Mouse (Mus musculus) kidney, postnatal 4 days (tissue): ENCODE measurements at regions not wholly inside any gene's neighbourhood (a gene's known extent, or its start where the extent isn't known, plus 50 kb on each side); places are given as distances from the start of the nearest gene placed in this dataset.
"Not testable (repeated sequence)": the region's sequence is repeated elsewhere in the genome, so short reads cannot be mapped to it uniquely, and the experiment has no call there.

Experiments
- DNase-seq, 2 experiments: peaks; one replicate each; pipeline ENCODE4 v3.0.0; 2021; ENCODE audit warnings: mixed read lengths in 2 of 2

- no peak for DNase-seq
Measured at GRCm38 (mm10) chr11:56505068-56505467, 464.3 kb upstream of the Nmur2 start.

GRCm38 (mm10) chr11:56514941-56515340, 474.1 kb upstream of the Nmur2 start:
- no peak for DNase-seq

- no peak for DNase-seq
Measured at GRCm38 (mm10) chr11:56518486-56518885, 477.7 kb upstream of the Nmur2 start.

- no peak for DNase-seq
Measured at GRCm38 (mm10) chr11:56550736-56551135, 460.5 kb upstream of the Gria1 start.

- DNase-seq, result peak; percentile 24 to 32
Measured at GRCm38 (mm10) chr11:56556332-56556731, 454.9 kb upstream of the Gria1 start.

GRCm38 (mm10) chr11:56580028-56580427, 431.2 kb upstream of the Gria1 start:
- no peak for DNase-seq

- no peak for DNase-seq
Measured at GRCm38 (mm10) chr11:56583054-56583453, 428.1 kb upstream of the Gria1 start.

- not testable (repeated sequence) for DNase-seq
Measured at GRCm38 (mm10) chr11:56593435-56593834, 417.8 kb upstream of the Gria1 start.

GRCm38 (mm10) chr11:56603742-56604141, 407.4 kb upstream of the Gria1 start:
- DNase-seq, result no peak

GRCm38 (mm10) chr11:56627659-56628058, 383.5 kb upstream of the Gria1 start:
- DNase-seq, result peak; percentile 1

GRCm38 (mm10) chr11:56633445-56633844, 377.7 kb upstream of the Gria1 start:
- no peak for DNase-seq

- DNase-seq, result no peak
Measured at GRCm38 (mm10) chr11:56636606-56637226, 374.5 kb upstream of the Gria1 start.

GRCm38 (mm10) chr11:56641716-56642115, 369.5 kb upstream of the Gria1 start:
- no peak for DNase-seq
